Mouse (Mus musculus) liver, postnatal 0 days (tissue): Measurements from ENCODE around the gene Rtl8c. TPM values are rescaled to one million over a fixed set of nuclear protein-coding genes. Genes with fewer than 3 reads are reported as not detected.
"Not testable (repeated sequence)": the region's sequence is repeated elsewhere in the genome, so short reads cannot be mapped to it uniquely, and the experiment has no call there.

ENCODE experiments used
- ATAC-seq: fragments of 200-750 bp; cut with Nextera tagmentation; 2 replicates; pipeline ENCODE4 v1.8.0; 2017; ENCODE audit warnings: mild to moderate bottlenecking, moderate library complexity
- DNase-seq: peaks from one replicate; pipeline ENCODE4 v3.0.0-alpha.2; 2016
- H3K27ac ChIP-seq: fragments of 300-500 bp; sonication (generic); 2 replicates; pipeline ENCODE4 v1.5.1; 2014; ENCODE audit warnings: antibody characterized with exemption, moderate library complexity, mild to moderate bottlenecking, low read depth
- H3K27me3 ChIP-seq: fragments of 300-500 bp; sonication (generic); 2 replicates; pipeline ENCODE4 v1.6.1; 2014; ENCODE audit warnings: low read length, control low read depth, mixed read lengths; ENCODE audit not compliant: insufficient read depth
- H3K36me3 ChIP-seq: fragments of 300-500 bp; sonication (generic); replicated peaks from 2 replicates; pipeline ENCODE4 v1.6.1; 2014; ENCODE audit warnings: mild to moderate bottlenecking, control low read depth, low read length, moderate library complexity, mixed read lengths; ENCODE audit not compliant: insufficient read depth
- H3K4me1 ChIP-seq: fragments of 300-500 bp; sonication (generic); 2 replicates; pipeline ENCODE4 v1.6.1; 2014; ENCODE audit warnings: antibody characterized with exemption, mild to moderate bottlenecking, control low read depth; ENCODE audit not compliant: insufficient read depth
- H3K4me2 ChIP-seq: fragments of 300-500 bp; sonication (generic); 2 replicates; pipeline ENCODE4 v1.6.1; 2014; ENCODE audit warnings: low read depth, mild to moderate bottlenecking, low read length, moderate library complexity, mixed read lengths
- H3K4me3 ChIP-seq: fragments of 300-500 bp; sonication (generic); 2 replicates; pipeline ENCODE4 v1.5.1; 2014; ENCODE audit warnings: low read depth, low read length
- H3K9ac ChIP-seq: fragments of 300-500 bp; sonication (generic); replicated peaks from 2 replicates; pipeline ENCODE4 v1.6.1; 2014; ENCODE audit warnings: mild to moderate bottlenecking, moderate library complexity
- H3K9me3 ChIP-seq: fragments of 300-500 bp; sonication (generic); 2 replicates; pipeline ENCODE4 v1.6.1; 2016; ENCODE audit warnings: mild to moderate bottlenecking, control low read depth, low read length, mixed read lengths
- CTCF ChIP-seq: sonication (generic); IDR thresholded peaks from 2 replicates; pipeline ENCODE4 v1.5.1; 2016; ENCODE audit warnings: antibody characterized with exemption, low read depth
- EP300 ChIP-seq: IDR thresholded peaks from 2 replicates; pipeline ENCODE4 v1.6.1; 2016; ENCODE audit warnings: antibody characterized with exemption, low read depth, mild to moderate bottlenecking
- WGBS: fragments of 180-500 bp; shearing (Covaris S2); extraction: QIAGEN DNeasy Blood & Tissue Kit; methylation state at CpG from one replicate; pipeline ENCODE4 v1.1.7; 2014; ENCODE audit not compliant: insufficient replicate concordance; 5-methylcytosine and 5-hydroxymethylcytosine counted together
- polyA plus RNA-seq: library from polyadenylated mRNA; unstranded; fragments of >200 nt; fragmentation: Nextera tagmentation; extraction: Ambion mirVana; gene quantifications from 2 replicates; pipeline ENCODE4 v1.2.1, GENCODE M21; 2015

Gene Rtl8c
- polyA plus RNA-seq, 1 experiment from 2014 or later: 3.7 TPM

DNA sequence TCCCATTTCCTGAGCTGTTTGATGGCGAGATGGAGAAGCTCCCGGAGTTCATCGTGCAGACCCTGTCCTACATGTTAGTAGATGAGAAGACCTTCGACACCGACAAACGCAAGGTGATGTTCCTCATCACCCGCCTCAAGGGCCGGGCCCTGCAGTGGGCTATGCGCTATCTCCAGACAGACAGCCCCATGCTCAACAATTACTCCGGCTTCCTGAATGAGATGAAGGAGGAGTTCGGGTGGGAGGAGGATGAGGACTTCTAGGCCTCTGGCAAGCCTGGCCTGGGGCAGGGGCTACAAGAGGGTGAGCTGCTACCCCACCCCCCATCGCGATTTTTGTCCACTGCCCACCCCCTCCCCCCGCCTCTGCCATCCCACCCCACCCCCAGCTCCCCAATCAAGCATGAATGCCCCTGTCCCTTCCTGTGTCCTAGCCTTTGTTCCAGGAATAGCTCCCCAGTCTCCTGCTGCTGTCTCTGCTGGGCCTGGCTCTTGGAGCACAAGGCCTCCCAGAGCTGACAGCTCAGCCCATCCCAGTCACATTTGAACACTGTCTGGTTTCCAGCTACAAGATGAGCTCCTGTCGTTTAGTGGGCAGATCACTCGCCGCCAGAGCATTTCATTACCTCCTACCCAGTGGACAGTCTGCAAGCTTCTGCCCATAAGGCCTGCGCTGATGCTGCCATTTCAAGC lies 436 bp downstream of the Rtl8c start:
- Histone ChIP-seq H3K9me3 (no peaks in the 10 kb centered on the region), H3K9ac (peak overlapping the region; percentile 21; the same call in 1 of the 2 replicates), H3K4me1 (no peaks in the 10 kb centered on the region), H3K27me3 (no peaks in the 10 kb centered on the region), H3K36me3 (no peaks in the 10 kb centered on the region), H3K4me2 (peak overlapping the region; percentile 54), H3K4me3 (peak overlapping the region; percentile 35; the same call in 1 of the 2 replicates), H3K27ac (no peak overlapping the region)
- DNase-seq (no peak), ATAC-seq (no peak)
- TF ChIP-seq CTCF (no peak), EP300 (no peak)
- WGBS: 34% methylated on average over 17 of the region's 18 CpGs

DNA sequence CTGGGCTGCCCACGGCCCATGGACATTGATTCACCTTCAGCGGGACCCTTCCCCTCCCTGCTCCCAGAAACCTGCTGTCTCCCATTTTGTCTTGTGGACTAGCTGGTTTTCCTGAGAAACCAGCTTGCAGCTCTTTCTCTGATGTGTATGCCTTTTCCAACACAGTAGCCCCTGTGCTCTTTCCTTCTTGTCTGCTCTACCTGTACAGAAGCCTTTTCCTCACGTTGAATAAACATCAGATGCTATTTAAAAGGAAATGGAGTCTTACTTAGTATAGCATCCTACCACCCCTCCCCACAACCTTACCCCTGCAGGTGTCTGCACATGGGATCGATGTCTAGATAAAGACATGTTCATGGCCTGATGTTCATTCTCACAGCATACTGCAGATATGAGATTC lies 1.0 kb downstream of the Rtl8c start, which contains the start of gene Gm14597:
Gene Gm14597 (minus strand): TSS at position 101 of the 400 bp plus-strand sequence.
- H3K36me3 ChIP-seq: not testable (repeated sequence)

DNA sequence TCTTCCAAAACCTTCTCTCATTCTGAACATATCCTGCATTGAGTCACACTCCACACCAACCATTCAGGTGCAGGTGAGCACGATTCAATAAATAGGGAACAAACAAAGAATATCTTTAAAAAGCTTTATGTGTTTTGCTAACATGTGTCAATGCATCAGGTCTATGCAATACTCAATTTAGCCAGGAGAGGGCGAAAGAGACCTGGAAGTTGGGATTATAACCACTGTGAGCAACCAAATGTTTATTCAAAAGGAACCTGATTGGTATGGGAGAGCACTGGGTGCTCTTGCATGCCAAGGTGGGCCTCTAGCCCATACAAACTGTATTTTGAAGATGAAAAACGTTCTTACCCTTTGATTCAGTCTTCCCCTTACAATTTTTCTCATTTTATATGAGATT lies 2.7 kb downstream of the Rtl8c start:
- no peak for ATAC-seq

More for the DNA sequence above, 1.0 kb downstream of the Rtl8c start, which contains the start of gene Gm14597:
- not testable (repeated sequence) for DNase-seq, H3K27ac ChIP-seq, H3K9me3 ChIP-seq, H3K4me1 ChIP-seq, ATAC-seq, H3K27me3 ChIP-seq
- 85% methylated on average over 2 of the region's 4 CpGs for WGBS
- peak within 1 kb of the TSS; percentile 21; the same call in 1 of the 2 replicates for H3K9ac ChIP-seq
- H3K4me3 ChIP-seq: peak within 1 kb of the TSS; percentile 35; the same call in 1 of the 2 replicates
- H3K4me2 ChIP-seq: peak within 1 kb of the TSS; percentile 54

DNA sequence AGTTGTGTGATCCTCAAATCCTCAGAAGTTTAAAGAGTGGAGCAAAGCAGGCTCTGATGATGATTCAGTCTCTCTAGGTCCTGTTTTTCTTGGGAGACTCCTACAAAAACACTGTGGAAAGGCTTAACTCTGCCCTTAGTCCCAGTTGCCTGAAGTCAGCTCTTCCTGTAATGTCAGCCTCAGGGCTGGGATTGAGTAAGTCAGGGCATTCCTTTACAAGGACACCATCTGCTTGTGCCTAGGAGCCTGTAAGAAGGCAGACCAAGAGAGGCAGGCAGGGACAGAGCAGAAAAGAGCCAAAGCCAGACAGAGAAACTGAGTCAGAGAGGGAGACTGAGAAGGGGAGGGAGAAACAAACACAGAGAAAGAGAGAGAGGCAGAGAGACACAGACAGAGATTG lies 3.6 kb downstream of the Rtl8c start:
- not testable (repeated sequence) for H3K36me3 ChIP-seq, H3K4me1 ChIP-seq

More for the DNA sequence above, 2.7 kb downstream of the Rtl8c start:
- Histone ChIP-seq H3K27me3 (no peaks in the 10 kb centered on the region), H3K36me3 (no peaks in the 10 kb centered on the region), H3K4me1 (no peaks in the 10 kb centered on the region), H3K4me2 (no peak overlapping the region), H3K4me3 (no peak overlapping the region), H3K9ac (no peak overlapping the region), H3K27ac (no peak overlapping the region), H3K9me3 (no peaks in the 10 kb centered on the region)
- WGBS: 0% methylated on average over 3 of the region's 3 CpGs
- TF ChIP-seq EP300 (no peak), CTCF (peak; percentile 75)
- DNase-seq: peak; percentile 42

DNA sequence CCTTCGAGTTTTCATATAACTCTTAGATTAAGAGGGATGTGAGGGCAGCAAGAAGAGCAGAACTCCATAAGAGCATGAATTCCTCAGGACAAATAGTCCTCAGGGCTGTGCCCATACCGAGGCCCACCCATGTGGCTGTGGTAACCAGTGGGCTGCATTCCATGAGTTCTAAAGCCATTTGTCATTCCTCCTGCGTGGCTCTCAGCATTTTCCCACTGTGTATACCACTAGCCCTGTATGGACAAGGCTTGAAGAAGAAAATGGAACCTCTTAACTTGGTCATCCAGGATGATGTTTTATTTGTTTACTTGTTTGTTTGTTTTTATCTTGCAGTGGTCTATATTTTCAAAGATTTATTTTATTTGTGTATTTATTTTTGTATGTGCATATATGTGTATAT lies 30.3 kb downstream of the Rtl8c start:
- ATAC-seq, H3K27me3 ChIP-seq, H3K4me3 ChIP-seq, H3K4me2 ChIP-seq, H3K36me3 ChIP-seq, H3K9me3 ChIP-seq, H3K9ac ChIP-seq, H3K4me1 ChIP-seq, DNase-seq, H3K27ac ChIP-seq: not testable (repeated sequence)
- 48% methylated on average over 3 of the region's 3 CpGs for WGBS

More for the DNA sequence above, 3.6 kb downstream of the Rtl8c start:
- DNase-seq, H3K27me3 ChIP-seq, H3K9me3 ChIP-seq, ATAC-seq, H3K4me3 ChIP-seq, H3K9ac ChIP-seq, H3K4me2 ChIP-seq, H3K27ac ChIP-seq: not testable (repeated sequence)

DNA sequence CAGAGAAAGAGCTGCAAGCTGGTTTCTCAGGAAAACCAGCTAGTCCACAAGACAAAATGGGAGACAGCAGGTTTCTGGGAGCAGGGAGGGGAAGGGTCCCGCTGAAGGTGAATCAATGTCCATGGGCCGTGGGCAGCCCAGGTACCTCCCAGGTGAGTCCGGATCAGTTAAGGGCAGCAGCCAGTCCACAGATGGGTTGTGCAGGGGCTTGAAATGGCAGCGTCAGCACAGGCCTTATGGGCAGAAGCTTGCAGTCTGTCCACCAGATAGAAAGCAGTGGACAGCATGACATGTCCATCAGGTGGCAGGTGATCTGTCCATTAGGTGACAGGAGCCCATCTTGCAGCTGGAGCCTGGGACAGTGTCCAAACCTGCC lies 34.8 kb downstream of the Rtl8c start:
- H3K4me1 ChIP-seq, H3K9me3 ChIP-seq, ATAC-seq, H3K9ac ChIP-seq, H3K36me3 ChIP-seq, H3K27ac ChIP-seq, H3K4me3 ChIP-seq, DNase-seq, H3K4me2 ChIP-seq, H3K27me3 ChIP-seq: not testable (repeated sequence)
- WGBS: 62% methylated on average over 4 of the region's 4 CpGs

DNA sequence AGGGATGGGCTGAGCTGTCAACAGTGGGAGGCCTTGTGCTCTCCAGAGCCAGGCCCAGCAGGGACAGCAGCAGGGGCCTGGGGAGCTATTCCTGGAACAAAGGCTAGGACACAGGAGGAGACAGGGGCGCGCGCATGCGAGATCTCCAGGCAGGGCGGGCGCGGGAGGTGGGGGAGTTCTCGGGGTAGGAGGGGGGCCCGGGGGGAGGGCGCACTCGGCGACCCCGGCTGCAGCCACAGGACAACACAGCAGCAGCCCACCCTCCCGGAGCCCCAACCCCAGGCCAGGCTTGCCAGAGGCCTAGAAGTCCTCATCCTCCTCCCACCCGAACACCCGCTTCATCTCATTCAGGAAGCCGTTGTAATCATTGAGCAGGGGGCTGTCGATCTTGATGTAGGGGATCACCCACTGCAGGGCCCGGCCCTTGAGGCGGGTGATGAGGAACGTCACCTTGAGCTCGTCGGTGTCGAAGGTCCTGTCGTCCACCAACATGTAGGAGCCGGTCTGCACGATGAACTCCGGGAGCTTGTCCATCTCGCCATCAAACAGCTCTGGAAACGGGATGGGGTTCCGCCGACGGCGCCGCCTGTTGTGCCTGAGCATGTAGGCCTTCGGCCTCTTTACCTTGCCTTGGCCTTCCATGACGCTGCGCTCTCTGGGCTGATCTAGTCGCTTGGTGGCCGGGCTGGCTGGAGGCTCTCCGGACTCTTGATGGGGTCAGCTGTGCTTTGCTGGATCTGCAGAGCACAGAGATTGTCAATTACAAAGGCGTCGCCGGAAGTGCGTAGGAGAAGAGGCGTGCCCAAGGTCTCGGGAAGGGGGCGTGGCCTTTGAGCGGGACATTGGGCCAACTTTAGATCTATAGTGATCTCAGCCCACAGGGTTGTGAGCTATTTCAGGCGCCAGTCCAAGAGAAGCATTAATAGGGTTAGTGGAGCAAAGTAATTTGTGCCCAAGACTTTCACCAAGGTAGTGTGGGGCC lies 35.4 kb downstream of the Rtl8c start, which contains the start of gene Rtl8a:
Gene Rtl8a (minus strand): TSS at position 703 of the 982 bp plus-strand sequence.
- H3K27me3 ChIP-seq, H3K36me3 ChIP-seq, H3K9me3 ChIP-seq, H3K4me1 ChIP-seq, H3K9ac ChIP-seq, H3K27ac ChIP-seq: not testable (repeated sequence)
- DNase-seq: peak; percentile 80
- Histone ChIP-seq H3K4me3 (peak within 1 kb of the TSS; percentile 36; the same call in 1 of the 2 replicates), H3K4me2 (peak within 1 kb of the TSS; percentile 46)
- ATAC-seq: peak; percentile 96
- 16% methylated on average over 10 of the region's 50 CpGs for WGBS
